Mouse (Mus musculus) hindbrain, embryonic 10.5 days (tissue): ENCODE data around the gene Phka1. TPM values are rescaled to one million over a fixed set of nuclear protein-coding genes. Genes with fewer than 3 reads are reported as not detected.

ENCODE experiments used
- DNase-seq: peaks from one replicate; pipeline ENCODE4 v3.0.0-alpha.2; 2017; ENCODE audit warnings: low spot score
- H3K27ac ChIP-seq: fragments of 300-500 bp; sonication (generic); 2 replicates; pipeline ENCODE4 v1.5.1; 2016; ENCODE audit warnings: mild to moderate bottlenecking, moderate library complexity
- H3K27me3 ChIP-seq: fragments of 300-500 bp; sonication (generic); 2 replicates; pipeline ENCODE4 v1.6.1; 2016; ENCODE audit warnings: mild to moderate bottlenecking; ENCODE audit not compliant: poor library complexity, insufficient read depth, severe bottlenecking
- H3K36me3 ChIP-seq: fragments of 300-500 bp; sonication (generic); 2 replicates; pipeline ENCODE4 v1.6.1; 2016; ENCODE audit warnings: mild to moderate bottlenecking, moderate library complexity
- H3K4me1 ChIP-seq: fragments of 300-500 bp; sonication (generic); replicated peaks from 2 replicates; pipeline ENCODE4 v1.6.1; 2016; ENCODE audit warnings: mild to moderate bottlenecking
- H3K4me3 ChIP-seq: fragments of 300-500 bp; sonication (generic); 2 replicates; pipeline ENCODE4 v1.5.1; 2016; ENCODE audit warnings: mild to moderate bottlenecking, moderate library complexity
- H3K9me3 ChIP-seq: fragments of 300-500 bp; sonication (generic); 2 replicates; pipeline ENCODE4 v1.6.1; 2016; ENCODE audit warnings: mild to moderate bottlenecking, moderate library complexity
- WGBS: fragments of 180-500 bp; shearing (Covaris S2); methylation state at CpG from one replicate; pipeline ENCODE4 v1.1.7; 2016; 5-methylcytosine and 5-hydroxymethylcytosine counted together
- polyA plus RNA-seq: library from polyadenylated mRNA; unstranded; fragments of >200 nt; fragmentation: Nextera tagmentation; extraction: Ambion mirVana; gene quantifications from 2 replicates; pipeline ENCODE4 v1.2.1, GENCODE M21; 2016

The Phka1 gene
- polyA plus RNA-seq, 1 experiment from 2014 or later: 6.3 TPM

GRCm38 (mm10) chrX:102509205-102509604, 134.8 kb downstream of the Phka1 start:
- no peak for DNase-seq
- Histone ChIP-seq H3K36me3 (no peaks in the 10 kb centered on the region), H3K4me3 (no peak overlapping the region), H3K27me3 (peaks cover 62% of the 10 kb centered on the region), H3K4me1 (no peaks in the 10 kb centered on the region), H3K27ac (no peak overlapping the region), H3K9me3 (no peaks in the 10 kb centered on the region)
- 70% methylated on average over 4 of the region's 4 CpGs for WGBS

DNA sequence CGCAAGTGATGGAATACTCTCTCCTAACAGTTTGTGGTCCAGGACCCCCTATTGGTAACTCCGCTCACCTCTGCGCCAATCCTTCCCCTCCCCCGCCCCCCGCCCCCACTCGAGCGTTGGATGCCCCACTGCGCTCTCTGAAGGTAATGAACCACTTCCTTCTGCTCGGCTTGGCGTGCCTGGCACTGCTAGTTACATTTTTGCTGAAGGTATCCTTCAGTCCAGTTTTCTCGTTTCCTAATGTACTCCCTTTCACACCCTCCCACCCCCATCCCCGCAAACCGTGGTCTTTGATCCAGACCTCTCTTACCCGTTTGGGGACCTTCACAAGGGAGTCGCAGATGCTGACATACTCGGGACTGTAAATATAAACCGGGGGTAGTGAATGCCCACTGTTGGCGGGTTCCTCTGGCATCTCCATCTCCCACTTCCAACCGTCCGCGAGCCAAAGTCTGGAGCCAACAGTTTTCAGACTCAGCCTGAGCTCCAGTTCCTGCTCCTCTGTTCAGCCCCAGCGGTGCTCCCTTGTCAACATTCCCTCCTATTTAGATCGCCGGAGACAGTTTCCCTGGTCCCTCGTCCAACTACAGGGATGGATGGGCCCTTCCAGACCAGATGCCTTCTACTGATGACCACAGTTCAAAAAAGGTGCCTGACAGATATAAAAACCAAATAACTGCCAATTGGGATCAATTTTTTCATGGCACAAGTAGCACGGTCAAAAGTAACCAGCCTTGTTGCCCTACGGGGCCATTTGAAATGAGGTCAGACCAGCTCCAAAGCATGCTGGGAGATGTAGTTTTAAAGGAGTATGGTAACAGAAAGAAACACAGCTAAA, 139.2 kb downstream of the Phka1 start, which contains the start of gene Hdac8:
Hdac8 (minus strand) TSS at position 716 of the 838 bp plus-strand sequence.
- Histone ChIP-seq H3K4me1 (no peaks in the 10 kb centered on the region), H3K9me3 (no peaks in the 10 kb centered on the region), H3K27ac (peak within 1 kb of the TSS; percentile 66), H3K27me3 (peaks cover 57% of the 10 kb centered on the region), H3K4me3 (peak within 1 kb of the TSS; percentile 59), H3K36me3 (no peaks in the 10 kb centered on the region)
- peak; percentile 54 for DNase-seq
- WGBS: 18% methylated on average over 27 of the region's 27 CpGs

- no peaks in the 10 kb centered on the region for H3K9me3 ChIP-seq
- H3K27ac ChIP-seq: peak overlapping the region; percentile 66; the same call in 1 of the 2 replicates
- peaks cover 54% of the 10 kb centered on the region for H3K27me3 ChIP-seq
- WGBS: 37% methylated on average over 10 of the region's 10 CpGs
- peak overlapping the region; percentile 59 for H3K4me3 ChIP-seq
- no peaks in the 10 kb centered on the region for H3K36me3 ChIP-seq
- no peak for DNase-seq
- H3K4me1 ChIP-seq: no peaks in the 10 kb centered on the region
Observed at GRCm38 (mm10) chrX:102504179-102504578, 139.9 kb downstream of the Phka1 start.

DNA sequence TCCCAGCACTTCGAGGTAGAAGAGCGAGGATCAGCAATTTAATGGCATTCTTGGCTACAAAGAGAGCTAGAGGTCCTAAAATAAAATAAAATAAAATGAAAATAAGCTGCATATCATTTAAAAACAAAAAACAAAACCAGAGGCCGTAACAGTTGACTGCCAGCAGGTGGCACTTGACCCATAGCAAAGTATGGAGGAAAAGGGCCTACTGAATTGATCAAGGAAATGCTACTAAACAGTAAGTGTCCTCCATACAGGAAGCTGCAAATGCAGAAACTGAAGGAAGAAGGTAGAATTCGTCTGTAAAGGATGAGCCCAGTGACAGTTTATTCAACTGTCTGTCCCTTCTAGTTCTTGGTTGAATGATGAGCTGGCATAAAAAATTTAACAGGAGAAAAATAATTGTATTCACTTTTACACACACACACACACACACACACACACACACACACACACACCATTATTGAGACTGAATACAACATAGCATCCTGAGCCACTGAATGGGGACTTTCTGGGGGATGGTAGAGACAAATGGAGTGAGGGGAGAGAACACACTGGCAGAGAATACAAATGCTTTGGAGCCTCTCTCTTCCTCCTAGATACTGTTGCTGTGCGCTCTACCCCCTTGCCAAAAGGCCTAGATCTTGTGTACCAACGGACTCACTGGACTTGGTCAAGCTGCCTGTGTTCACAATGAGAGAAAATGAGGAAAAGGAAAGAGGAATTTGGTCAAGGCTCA, 149.9 kb downstream of the Phka1 start:
- Histone ChIP-seq H3K36me3 (0 out of 2 replicates have a peak, but pooled peaks cover 8% of the 10 kb centered on the region), H3K27ac (no peak overlapping the region), H3K4me3 (no peak overlapping the region), H3K9me3 (no peaks in the 10 kb centered on the region), H3K4me1 (no peaks in the 10 kb centered on the region), H3K27me3 (peaks cover 21% of the 10 kb centered on the region; the same call in 1 of the 2 replicates)
- 68% methylated on average over 6 of the region's 6 CpGs for WGBS
- DNase-seq: no peak

- WGBS: 83% methylated on average over 7 of the region's 7 CpGs
Observed at GRCm38 (mm10) chrX:102485575-102485974, 158.5 kb downstream of the Phka1 start.

DNA sequence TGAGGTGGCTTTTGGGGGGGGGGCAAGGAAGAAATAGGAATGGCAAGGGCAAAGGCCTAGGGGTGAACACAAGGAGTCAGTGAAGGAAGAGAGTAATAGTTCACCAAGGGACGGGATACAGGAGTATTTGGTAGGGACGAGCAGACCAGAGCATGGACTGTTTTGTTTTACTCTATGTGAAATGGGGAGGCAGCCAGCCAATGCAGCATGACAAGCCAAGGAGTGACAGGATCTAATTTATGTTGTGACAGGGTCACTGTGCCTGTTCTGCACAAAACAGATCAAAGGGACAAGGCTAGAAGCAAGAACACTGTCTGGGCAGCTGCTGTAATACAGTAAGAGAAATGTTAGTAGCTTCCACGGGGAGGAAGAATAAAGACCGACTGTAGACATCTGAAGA, 164.4 kb downstream of the Phka1 start:
- Histone ChIP-seq H3K27ac (no peak overlapping the region), H3K27me3 (peaks cover 18% of the 10 kb centered on the region), H3K9me3 (no peaks in the 10 kb centered on the region), H3K4me3 (no peak overlapping the region), H3K36me3 (no peaks in the 10 kb centered on the region), H3K4me1 (no peaks in the 10 kb centered on the region)
- 80% methylated on average over 4 of the region's 4 CpGs for WGBS
- DNase-seq: no peak

More at GRCm38 (mm10) chrX:102485575-102485974, 158.5 kb downstream of the Phka1 start:
- Histone ChIP-seq H3K27ac (no peak overlapping the region), H3K4me3 (no peak overlapping the region), H3K9me3 (no peaks in the 10 kb centered on the region), H3K36me3 (no peaks in the 10 kb centered on the region), H3K4me1 (no peaks in the 10 kb centered on the region), H3K27me3 (peaks cover 28% of the 10 kb centered on the region)
- no peak for DNase-seq

- no peaks in the 10 kb centered on the region for H3K36me3 ChIP-seq
- H3K27me3 ChIP-seq: peaks cover 22% of the 10 kb centered on the region
- H3K9me3 ChIP-seq: no peaks in the 10 kb centered on the region
- H3K4me1 ChIP-seq: no peaks in the 10 kb centered on the region
- 30% methylated on average over 4 of the region's 4 CpGs for WGBS
- H3K4me3 ChIP-seq: no peak overlapping the region
- no peak for DNase-seq
- no peak overlapping the region for H3K27ac ChIP-seq
Observed at GRCm38 (mm10) chrX:102478965-102479364, 165.1 kb downstream of the Phka1 start.

- WGBS: 90% methylated on average over 3 of the region's 3 CpGs
- H3K27me3 ChIP-seq: peaks cover 19% of the 10 kb centered on the region
Observed at GRCm38 (mm10) chrX:102478481-102478880, 165.6 kb downstream of the Phka1 start.

GRCm38 (mm10) chrX:102476784-102477183, 167.3 kb downstream of the Phka1 start:
- Histone ChIP-seq H3K36me3 (no peaks in the 10 kb centered on the region), H3K27me3 (peaks cover 11% of the 10 kb centered on the region), H3K4me3 (no peak overlapping the region), H3K9me3 (no peaks in the 10 kb centered on the region), H3K4me1 (no peaks in the 10 kb centered on the region), H3K27ac (no peak overlapping the region)
- peak; percentile 61 for DNase-seq
- 32% methylated on average over 3 of the region's 3 CpGs for WGBS

More at GRCm38 (mm10) chrX:102478481-102478880, 165.6 kb downstream of the Phka1 start:
- Histone ChIP-seq H3K4me1 (no peaks in the 10 kb centered on the region), H3K9me3 (no peaks in the 10 kb centered on the region), H3K27ac (no peak overlapping the region), H3K4me3 (no peak overlapping the region), H3K36me3 (no peaks in the 10 kb centered on the region)
- DNase-seq: no peak

DNA sequence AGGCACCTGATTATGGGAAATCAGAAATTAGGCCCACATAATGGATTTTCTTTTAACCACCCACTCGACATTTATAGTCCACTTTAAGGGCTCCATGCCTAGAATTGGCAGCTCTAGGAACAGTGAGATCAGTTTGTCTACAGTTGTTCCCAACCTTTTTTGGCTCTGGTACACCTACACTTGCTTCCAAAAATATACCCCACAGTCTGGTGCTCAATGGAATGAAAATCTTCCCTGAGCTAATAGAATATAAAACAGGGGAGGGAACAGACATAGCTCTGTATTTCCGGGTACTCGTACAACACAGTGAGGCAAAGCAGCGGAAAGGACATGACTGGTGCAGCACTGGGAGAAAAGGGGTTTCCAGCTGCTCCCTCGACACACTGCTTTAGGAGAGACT, 168.5 kb downstream of the Phka1 start:
- Histone ChIP-seq H3K4me1 (no peaks in the 10 kb centered on the region), H3K4me3 (no peak overlapping the region), H3K27ac (no peak overlapping the region), H3K9me3 (no peaks in the 10 kb centered on the region), H3K27me3 (peaks cover 13% of the 10 kb centered on the region), H3K36me3 (no peaks in the 10 kb centered on the region)
- DNase-seq: no peak
- 90% methylated on average over 5 of the region's 5 CpGs for WGBS
